Mouse (Mus musculus) urinary bladder, postnatal 4 days (tissue): ENCODE measurements at regions not wholly inside any gene's neighbourhood (a gene's known extent, or its start where the extent isn't known, plus 50 kb on each side); places are given as distances from the start of the nearest gene placed in this dataset.
"Not testable (repeated sequence)": the region's sequence is repeated elsewhere in the genome, so short reads cannot be mapped to it uniquely, and the experiment has no call there.

ENCODE experiments used
- DNase-seq, 2 experiments: peaks; one replicate each; pipeline ENCODE4 v3.0.0; 2021 to 2022; ENCODE audit warnings: low spot score in 2 of 2

DNA sequence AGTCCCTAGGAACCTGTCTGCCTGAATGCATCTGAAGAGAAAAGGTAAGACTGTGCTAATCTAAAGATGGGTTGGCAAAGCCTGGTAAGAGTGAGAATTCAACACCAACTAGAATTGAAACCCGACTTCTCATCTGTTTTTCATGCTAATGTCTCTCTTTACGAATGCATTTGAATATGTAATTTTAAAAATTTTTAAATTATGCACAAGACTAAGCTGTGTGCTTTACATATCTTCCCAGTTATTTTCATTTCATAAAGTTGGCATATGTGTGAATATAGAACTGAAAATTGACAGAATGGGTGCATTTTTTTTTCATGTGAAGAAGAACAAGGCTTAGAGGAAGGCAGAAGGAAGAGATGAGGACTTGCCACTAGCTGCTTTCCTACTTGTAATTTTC, 267.2 kb upstream of the Ube2e3 start:
- no peak for DNase-seq

DNA sequence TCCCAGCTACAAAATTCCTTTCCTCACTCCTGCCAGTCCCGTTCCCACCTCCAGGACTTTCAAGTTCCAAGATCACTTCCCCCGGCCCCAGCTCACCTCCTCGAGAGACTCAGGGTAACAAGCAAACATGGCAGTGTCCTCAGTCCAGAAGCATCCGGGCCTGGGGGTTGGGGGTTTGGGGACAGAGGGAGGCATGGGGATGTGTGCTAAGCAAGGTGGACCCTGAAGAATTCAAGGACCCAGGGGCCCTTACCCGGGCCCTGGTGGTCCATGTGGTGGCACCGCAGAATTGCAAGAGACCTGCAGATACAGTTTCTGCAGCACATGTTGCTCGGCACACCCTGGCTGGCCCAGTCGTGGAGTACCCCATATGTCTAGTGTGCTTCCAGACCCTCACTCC, 269.9 kb upstream of the Ube2e3 start:
- no peak for DNase-seq

DNA sequence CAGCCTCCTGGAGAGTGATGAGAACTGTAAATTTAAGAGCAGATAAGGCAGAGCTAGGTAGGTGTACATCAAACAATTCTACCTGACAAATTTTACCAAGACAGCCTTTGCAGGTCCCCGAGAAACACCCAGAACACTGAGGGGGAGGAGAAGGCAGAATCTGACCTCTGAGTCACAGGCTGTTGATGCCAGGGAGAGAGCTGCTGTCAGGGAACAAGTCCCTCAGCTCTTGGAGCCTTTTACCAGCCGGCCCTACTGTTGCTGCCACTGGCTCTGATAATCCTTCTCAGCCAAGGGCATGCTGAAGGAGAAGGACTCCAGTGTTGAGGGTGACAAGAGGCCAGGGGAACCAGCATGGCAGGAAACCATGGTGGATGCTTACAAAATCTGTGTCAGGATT, 271.7 kb upstream of the Ube2e3 start:
- DNase-seq = no peak

DNA sequence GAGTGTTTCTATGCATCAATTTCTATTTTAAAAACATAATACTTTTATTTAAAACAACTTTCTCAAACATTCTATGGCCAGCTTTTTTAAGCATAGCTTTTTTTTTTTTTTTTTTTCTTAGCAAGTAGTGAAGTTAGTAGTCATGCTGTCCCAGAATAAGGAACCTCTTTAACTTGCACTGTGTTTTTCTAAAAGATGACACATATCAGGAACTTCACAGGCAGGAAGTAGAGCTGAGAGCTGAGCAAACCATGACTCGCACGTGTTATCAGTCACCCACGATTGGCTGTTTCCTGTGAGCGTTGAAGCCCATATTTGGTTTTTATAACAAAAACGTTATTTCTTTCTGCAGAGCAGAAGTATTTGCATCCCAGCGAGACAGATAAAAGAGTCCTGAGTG, 287.9 kb upstream of the Ube2e3 start:
- no peak for DNase-seq

DNA sequence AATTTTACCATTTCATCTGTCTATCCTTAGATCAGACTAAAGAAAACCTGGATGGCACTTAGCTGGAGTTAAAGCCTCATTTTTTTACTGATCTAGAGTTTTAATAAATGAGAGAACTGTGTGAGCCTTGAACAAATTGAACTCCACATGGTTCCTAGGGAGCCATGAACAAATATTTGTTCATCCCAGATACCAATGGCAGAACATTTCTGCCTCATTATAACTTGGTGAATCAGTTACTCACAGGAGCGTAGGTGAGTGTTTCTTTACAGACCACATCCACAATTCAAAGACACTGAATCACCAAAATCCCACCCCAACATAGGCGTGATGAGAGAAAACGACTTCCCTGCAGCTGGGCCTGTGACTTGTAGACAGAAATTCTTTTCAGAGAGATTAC, 295.4 kb upstream of the Ube2e3 start:
- no peak for DNase-seq

DNA sequence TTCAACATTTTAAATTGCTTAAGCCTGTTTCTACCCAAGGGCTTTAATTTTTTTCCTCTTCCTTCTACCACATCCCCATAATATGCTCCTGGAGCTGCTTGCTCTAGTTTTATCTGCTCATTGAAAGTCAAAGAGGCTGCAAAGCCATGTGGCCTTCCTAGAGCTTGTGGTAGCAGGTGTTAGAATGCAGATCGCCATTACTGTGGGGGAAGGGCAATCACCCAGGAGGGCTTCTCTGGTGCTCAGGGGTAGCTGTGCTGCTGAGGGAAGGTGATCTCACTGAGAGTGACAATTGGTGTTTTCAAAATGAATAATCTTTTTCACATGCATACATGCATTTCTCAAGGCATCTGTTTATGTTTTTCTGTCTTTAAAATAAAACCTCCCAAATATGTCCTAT, 309.8 kb upstream of the Ube2e3 start:
- DNase-seq = no peak

DNA sequence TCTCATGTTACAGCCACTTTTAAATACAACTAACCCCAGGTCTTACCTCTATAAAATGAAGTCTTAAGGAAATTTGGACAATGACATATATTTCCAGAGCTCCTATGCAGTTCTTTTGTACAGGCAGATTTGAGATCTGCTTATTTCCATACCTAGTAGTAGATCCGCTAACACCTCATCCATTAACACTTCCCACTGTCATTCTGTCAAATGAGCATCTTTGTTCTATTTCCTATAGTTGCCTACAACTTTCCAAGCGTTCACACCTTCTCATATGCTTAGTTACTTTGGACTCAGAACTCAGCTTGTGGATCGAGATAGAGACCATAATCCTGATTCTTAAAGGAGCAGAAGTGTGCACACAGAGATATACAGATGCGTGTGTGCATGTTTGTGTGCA, 316.8 kb upstream of the Ube2e3 start:
- DNase-seq = no peak

DNA sequence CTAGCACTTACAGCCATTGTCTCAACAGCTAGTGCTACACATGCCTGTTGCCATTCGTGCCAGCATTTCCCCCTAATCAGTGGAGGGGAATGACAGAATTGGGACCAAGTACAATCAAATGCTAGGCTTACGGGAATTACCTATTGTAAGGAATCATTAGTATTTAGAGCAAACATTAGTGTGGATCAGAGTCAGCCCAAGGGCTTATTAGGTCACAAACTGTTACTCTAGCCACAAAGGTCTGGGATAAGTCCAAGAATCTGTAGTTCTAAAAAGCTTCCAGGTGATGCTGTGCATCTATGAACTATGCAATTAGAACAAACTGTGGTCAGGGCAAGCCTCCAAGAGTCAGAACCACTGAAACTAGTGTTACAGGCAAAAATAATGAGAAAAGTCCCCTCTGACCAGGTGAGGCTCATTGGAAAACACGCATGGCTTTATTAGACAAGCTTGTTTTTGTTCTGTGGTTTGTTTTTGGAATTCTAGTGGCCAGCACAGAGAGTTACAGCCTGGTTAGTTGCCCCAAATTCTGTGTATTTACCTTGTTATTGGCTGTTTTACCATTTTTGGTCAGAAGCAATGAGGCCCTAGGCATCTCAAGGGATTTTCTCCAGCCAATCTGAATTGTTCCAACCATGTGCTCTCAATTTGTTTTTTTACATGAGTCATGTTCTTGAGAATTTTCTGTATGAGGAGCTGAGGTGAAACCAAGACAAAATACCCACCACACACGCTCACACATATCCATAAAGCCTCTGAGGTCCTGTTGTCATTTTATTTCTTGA, 319.0 kb upstream of the Ube2e3 start:
- no peak for DNase-seq

DNA sequence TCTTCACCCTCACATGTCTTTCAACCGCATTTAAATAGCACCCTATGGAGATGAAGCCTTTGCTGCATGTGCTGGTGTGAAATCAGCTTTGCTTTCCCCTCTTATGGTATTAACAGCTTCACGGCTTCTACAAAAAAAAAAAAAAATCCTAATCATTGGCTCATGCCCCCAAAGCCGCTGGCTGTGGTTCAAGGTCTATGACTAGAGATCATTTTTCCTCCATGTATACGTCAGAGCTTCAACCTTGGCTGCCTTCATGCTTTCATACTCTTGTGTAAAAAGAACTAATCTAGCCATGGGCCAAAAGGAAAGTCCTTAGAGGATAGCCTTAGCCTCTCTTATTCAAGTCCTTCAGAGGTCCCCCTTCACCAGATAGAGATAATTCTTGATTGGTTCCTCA, 320.6 kb upstream of the Ube2e3 start:
- DNase-seq = no peak

DNA sequence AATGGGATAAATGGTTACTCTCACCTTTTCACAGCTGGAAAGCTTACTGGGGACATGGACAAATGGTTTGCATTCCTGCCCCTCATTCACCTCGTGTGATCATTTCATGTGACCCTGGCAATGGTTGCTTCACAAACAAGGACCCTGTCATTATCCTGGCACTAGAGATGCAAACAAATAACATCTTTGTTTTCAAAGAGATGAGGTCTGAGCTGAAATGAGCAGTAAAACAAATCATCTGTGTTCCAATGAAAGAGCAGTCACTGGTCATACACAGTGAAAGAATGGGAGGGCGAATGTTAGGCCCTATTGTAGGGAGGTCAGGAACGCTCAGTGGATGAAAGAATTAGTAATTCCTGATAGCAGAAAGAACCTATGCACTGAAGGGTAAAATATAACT, 327.5 kb upstream of the Ube2e3 start:
- DNase-seq = no peak

DNA sequence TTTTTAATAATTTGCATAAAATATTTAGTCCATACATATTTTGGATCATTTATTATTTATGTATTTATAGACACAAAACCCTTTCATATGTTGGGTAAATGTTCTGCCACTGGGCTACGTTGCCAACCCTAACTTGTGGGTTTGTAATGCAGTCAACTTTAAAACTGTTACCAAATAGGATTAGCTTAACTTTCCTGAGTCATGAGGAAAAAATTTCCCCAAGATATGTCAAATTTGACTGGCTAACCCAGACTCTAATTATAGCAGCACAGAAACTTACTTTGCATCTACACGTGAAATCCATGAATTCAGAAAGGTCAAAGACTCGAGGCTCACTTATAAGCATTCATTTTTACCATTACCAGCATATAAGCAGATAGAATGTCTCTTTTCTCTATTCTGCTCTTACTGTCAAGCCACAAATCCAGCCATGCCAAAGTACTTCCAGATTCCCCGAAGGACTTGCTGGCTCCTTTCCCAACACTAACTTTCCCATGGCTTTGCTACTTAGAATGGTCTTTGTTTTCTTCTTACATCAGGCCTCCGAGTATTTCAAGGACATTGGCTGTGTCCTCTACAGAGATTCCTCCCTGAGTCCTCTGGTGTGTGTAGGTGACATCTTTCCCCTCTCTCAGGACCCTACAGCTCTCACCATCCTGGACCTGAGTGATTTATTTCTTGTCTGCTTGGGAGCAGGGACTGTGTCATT, 328.2 kb upstream of the Ube2e3 start:
- no peak for DNase-seq

DNA sequence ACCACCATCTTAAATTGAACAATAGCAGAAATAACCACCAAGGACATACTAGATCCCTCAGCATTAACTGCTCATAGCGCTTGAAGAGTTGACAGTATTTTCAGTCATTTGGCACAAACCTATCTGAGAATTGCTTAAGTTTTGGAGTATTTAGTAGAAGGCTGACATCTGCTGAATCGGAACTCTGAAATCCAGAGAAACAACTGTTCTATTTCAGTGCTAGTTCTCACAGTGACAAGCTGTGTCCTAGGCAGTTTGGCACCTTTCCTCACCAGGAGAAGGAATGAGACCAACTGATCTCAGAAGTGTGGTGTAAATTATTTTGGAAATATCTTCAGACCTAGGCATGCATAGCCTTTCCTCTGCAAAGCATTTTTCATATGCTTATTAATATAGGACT, 330.4 kb upstream of the Ube2e3 start:
- no peak for DNase-seq

DNA sequence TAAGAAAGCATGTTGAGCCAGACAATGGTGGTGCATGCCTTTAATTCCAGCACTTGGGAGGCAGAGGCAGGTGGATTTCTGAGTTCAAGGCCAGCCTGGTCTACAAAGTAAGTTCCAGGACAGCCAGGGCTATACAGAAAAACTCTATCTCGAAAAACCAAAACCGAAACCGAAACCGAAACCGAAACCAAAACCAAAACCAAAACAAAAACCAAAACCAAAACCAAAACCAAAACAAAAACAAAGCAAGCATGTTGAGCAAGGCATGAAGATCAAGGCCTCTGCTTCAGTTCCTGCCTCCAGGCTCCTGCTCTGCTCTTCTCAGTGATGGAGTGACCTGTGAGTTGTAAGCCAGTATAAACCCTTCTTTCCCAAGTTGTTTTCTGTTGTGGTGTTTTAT, 334.0 kb upstream of the Ube2e3 start:
- not testable (repeated sequence) for DNase-seq

DNA sequence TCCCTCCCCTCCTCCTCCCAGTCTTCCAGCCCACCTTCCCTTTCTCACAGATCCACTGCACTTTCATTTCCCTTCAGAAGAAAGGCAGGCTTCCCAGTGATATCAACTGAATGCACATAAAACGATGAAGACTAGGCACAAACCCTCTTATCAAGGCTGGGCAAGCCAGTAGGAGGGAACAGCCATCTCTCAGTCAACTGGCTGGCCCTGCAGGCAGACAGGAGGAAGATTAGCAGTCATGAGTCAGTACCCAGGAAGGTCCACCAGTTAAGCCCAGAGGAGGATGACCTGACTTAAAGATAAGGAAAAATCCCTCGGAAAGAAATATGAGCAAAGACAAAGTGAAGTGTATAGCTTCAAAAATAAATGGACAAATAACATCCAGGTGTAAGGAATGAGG, 337.4 kb upstream of the Ube2e3 start:
- DNase-seq = no peak

DNA sequence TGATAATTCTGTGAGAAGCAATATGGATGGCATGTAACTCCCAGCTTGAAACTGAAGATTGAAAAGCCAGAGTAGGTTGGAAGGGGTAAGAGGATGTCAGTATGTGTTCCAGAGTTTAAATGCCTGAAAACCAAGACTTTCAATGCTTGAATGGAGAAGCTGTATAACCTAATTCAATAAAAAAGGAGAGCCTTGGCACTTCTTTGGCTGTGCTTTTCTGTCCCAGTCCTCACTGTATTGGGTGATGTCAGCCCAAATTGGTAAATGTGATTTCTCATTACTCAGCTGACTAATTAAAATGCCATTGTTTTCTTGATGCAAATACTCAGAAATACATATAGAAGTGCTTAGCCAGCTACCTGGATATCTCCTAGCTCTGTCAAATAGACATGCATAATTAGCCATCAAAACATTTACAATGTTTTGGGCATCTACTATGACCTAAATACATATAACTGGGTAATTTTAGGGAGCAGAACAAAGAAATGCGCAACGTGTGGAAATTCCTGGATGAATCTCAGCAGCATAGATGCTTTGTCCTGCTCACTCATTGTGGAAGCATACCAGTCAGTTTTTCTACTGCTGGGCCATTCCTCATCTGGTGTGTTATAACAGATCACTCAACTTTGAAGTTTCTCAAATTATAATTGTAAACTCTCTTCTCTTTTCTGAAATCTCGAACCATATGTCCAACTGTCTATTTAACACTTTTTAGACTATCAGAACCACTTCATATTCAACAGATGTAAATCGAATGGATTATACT, 347.5 kb upstream of the Ube2e3 start:
- no peak for DNase-seq

DNA sequence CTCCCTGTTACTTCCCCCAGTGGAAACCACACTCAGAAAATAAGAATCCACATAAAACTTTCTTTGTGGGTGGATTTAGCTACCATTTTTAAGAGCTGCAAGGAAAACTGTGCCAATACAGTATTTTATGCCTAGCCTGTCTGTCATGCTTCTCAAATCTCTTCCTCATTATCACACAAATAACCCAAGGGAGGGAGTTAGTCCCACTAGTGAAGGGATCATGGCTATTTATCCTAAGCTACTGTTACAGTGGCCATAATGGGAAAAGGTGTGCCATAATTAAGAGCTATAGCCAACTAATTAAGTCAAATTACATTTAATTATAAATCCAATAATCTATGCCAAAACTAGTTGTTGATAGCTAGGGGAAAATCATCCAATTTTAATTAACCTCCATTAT, 374.8 kb upstream of the Ube2e3 start:
- no peak for DNase-seq

DNA sequence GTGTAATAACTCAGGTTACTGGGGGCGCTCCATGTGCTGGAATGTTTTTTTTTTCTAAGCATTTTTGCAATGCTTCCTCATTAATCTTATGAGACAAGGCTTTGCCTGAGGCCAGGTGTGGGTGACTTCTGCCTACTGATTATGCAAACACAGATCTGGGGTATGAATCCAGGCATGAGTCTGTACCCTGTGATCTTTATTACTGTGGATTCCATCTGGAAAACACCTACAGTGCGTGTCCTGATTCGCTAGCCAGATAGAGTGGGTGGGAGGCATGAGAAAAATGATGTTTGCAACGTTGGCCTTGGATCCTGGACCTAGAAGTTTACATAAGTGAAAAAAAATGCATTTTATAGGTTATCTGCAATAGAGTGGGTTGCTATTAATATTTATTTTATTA, 387.9 kb upstream of the Ube2e3 start:
- no peak for DNase-seq

DNA sequence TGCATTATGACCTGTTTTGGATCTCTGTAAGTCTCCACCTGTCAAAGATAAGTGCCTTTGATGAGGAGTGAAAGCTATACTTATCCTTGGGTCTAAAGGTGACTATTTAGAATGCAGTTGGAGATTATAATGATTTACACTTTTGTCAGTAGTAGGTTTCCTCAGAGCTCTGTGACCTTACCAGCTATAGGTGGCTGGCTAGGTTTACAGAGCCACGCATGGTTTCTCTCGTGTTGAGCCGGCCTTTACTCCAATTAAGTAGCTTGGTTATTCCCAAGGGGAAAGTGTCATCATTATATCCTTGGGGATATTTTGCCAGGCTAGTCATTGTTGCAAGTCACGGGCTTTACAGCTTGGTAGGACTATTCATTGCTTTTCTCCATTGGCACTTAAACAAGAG, 408.5 kb upstream of the Ube2e3 start:
- no peak for DNase-seq

DNA sequence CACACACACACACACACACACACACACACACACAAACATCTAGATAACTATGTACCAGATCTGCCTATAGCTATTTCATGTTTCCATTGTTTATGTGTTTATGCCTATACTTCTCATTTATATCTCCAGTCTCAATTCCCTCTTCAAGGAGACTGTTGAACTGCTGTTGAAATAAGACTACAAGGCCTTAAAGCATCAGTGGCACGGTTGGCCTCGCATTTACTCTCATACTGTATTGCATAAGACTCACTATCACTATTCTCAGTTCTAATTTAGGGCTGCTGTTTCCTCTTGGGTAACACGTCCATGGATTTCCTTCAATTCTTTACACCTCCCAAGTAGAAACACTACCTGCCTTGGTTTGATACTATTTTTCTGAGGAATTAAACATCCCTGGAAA, 414.5 kb upstream of the Ube2e3 start:
- DNase-seq = no peak

DNA sequence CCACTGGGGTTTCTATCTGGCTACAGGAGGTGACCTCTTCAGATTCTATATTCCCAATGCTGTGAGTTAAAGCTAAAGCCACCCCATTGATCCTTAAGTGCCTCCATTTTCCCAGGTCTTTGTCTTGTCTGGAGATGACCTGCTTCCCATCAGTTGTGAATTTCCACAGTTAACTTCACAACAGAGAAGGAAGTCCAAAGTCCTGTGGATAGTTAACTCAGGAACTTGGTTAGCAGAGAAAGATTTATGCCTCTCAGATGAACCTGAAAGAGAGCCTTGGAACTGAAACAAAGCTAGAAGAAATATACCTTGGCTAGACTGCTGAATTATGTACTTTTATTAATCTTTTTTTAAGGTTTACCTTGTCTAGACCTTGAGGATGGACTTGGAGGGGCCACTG, 431.1 kb upstream of the Ube2e3 start:
- DNase-seq = no peak

DNA sequence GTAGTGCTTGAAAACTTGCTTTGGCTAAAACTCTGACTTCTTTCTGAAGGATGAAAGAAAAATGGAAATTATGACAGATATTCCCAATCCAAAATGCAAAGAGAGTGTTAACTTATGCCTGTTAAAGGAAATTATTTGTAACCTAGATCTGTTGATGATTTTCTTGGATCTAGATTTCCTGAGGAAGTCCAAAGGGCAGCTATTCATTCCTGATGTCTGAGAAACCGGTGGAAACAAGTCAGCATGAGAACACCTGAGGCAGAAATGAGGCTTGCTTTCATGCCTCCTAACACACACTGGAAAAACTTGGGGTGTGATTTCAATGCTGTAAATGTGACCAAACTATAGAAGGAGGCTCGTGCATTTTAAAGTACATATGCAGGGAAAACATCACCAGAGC, 432.9 kb upstream of the Ube2e3 start:
- no peak for DNase-seq

DNA sequence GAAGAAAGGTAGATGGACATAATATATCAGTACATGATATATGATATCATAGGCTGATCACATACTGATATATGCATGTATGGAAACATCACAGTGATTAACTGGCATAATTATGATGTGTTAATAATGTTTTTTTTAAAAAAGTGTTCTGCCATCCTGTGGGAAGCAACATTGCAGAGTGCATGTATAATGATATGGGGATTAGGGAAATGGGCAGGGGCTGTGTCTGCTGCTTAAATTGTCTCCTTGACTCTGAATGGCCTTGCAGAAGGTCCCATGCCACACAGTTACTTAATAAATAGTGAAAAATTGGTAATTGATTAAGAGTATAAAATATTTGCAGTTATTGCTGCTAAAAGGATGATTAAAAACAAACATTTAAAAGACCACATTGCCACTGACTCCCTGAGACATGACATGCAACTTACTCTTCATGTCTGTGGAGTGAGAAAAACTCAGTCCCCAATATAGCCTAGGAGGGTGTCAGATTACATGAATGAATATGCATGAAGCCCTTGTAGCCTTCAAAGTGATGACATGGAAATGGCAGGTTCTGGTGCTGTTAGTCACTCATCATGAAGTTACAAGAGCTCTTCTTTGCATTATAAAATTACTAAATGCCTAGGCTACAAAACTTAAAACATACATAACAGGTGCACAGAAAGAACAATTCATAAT, 440.1 kb upstream of the Ube2e3 start:
- no peak for DNase-seq
